Mouse (Mus musculus): ENCODE measurements around the gene Cacna2d3. TPM values are rescaled to one million over a fixed set of nuclear protein-coding genes. Genes with fewer than 3 reads are reported as not detected.

Cacna2d3 gene
- total RNA-seq, 1 experiment: 0.40 TPM

- no peak for TF ChIP-seq ZC3H11A (IDR thresholded peaks at IDR 0.05; ENCODE audit: borderline replicate concordance, low read depth, low read length)
- no peak for TF ChIP-seq MAFK (IDR thresholded peaks at IDR 0.05; ENCODE audit: insufficient read depth, low read depth, low read length)
- no peak for TF ChIP-seq CHD2 (IDR thresholded peaks at IDR 0.05; ENCODE audit: low read depth, low read length)
- TF ChIP-seq ZNF384 (IDR thresholded peaks at IDR 0.05; ENCODE audit: low read depth, low read length): no peak
- TF ChIP-seq HCFC1 (IDR thresholded peaks at IDR 0.05; ENCODE audit: borderline replicate concordance, insufficient read depth, low read length): no peak
- in situ Hi-C loops (cut with MboI; ENCODE audit: low sequenced_read_pairs in 2 of 2, unreplicated experiment in 2 of 2): no loop called here
- no peaks in the 10 kb centered on the region for H3K9me3 ChIP-seq (ENCODE audit: control insufficient read depth, insufficient read depth, low read depth, low read length)
- no peaks in the 10 kb centered on the region for H3K4me1 ChIP-seq (ENCODE audit: control insufficient read depth in 2 of 2, insufficient read depth in 2 of 2, low read length in 2 of 2, poor library complexity in 1 of 2)
- H3K4me3 ChIP-seq (ENCODE audit: insufficient read depth in 1 of 2, low read depth in 1 of 2, low read length in 2 of 2, poor library complexity in 1 of 2, severe bottlenecking in 1 of 2): no peak overlapping the region
- H3K36me3 ChIP-seq (ENCODE audit: control insufficient read depth, insufficient read depth, low read length, poor library complexity, severe bottlenecking): no peaks in the 10 kb centered on the region
- DNase-seq (ENCODE audit: low read depth, low spot score): no peak
- H3K27ac ChIP-seq (ENCODE audit: insufficient read depth, low read depth, low read length, poor library complexity, severe bottlenecking): no peak overlapping the region
- no peak overlapping the region for H3K9ac ChIP-seq (ENCODE audit: insufficient read depth, low read depth, low read length, poor library complexity, severe bottlenecking)
Measured at GRCm38 (mm10) chr14:29362448-29362847, 359.2 kb downstream of the Cacna2d3 start.

- Histone ChIP-seq H3K4me1 (ENCODE audit: control insufficient read depth in 2 of 2, insufficient read depth in 2 of 2, low read length in 2 of 2, poor library complexity in 1 of 2) (no peaks in the 10 kb centered on the region), H3K27ac (ENCODE audit: insufficient read depth, low read depth, low read length, poor library complexity, severe bottlenecking) (no peak overlapping the region), H3K9me3 (ENCODE audit: control insufficient read depth, insufficient read depth, low read depth, low read length) (no peaks in the 10 kb centered on the region), H3K36me3 (ENCODE audit: control insufficient read depth, insufficient read depth, low read length, poor library complexity, severe bottlenecking) (no peaks in the 10 kb centered on the region), H3K9ac (ENCODE audit: insufficient read depth, low read depth, low read length, poor library complexity, severe bottlenecking) (no peak overlapping the region), H3K4me3 (ENCODE audit: insufficient read depth in 1 of 2, low read depth in 1 of 2, low read length in 2 of 2, poor library complexity in 1 of 2, severe bottlenecking in 1 of 2) (no peak overlapping the region)
- in situ Hi-C loops (cut with MboI; ENCODE audit: low sequenced_read_pairs in 2 of 2, unreplicated experiment in 2 of 2): no loop called here
- TF ChIP-seq MAFK (IDR thresholded peaks at IDR 0.05; ENCODE audit: insufficient read depth, low read depth, low read length): no peak
- no peak for TF ChIP-seq ZC3H11A (IDR thresholded peaks at IDR 0.05; ENCODE audit: borderline replicate concordance, low read depth, low read length)
- TF ChIP-seq CHD2 (IDR thresholded peaks at IDR 0.05; ENCODE audit: low read depth, low read length): no peak
- no peak for TF ChIP-seq HCFC1 (IDR thresholded peaks at IDR 0.05; ENCODE audit: borderline replicate concordance, insufficient read depth, low read length)
- no peak for TF ChIP-seq ZNF384 (IDR thresholded peaks at IDR 0.05; ENCODE audit: low read depth, low read length)
- DNase-seq (ENCODE audit: low read depth, low spot score): no peak
Measured at GRCm38 (mm10) chr14:29350627-29351026, 371.0 kb downstream of the Cacna2d3 start.

DNA sequence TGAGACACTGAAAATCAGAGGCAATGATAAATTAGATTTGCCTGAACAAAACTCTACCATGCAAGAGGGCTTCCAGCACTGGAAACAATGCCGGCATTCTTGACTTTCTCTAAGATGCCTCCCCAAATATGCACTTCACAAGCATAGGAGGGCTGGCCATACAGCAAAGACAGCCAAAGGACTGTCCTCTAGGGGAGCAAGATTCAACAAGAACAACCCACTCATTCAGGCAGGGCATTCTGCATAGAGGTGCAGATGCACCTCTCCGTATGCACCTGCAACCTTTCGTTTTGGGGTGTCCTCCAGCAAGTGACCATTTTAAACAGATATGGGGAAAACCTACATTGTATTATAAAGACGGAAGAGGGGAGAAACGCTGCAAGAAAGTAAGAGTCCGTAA, 380.1 kb downstream of the Cacna2d3 start:
- no peaks in the 10 kb centered on the region for H3K4me1 ChIP-seq (ENCODE audit: control insufficient read depth in 2 of 2, insufficient read depth in 2 of 2, low read length in 2 of 2, poor library complexity in 1 of 2)
- DNase-seq (ENCODE audit: low read depth, low spot score): no peak
- in situ Hi-C loops (cut with MboI; ENCODE audit: low sequenced_read_pairs in 2 of 2, unreplicated experiment in 2 of 2): no loop called here
- no peaks in the 10 kb centered on the region for H3K36me3 ChIP-seq (ENCODE audit: control insufficient read depth, insufficient read depth, low read length, poor library complexity, severe bottlenecking)
- no peak overlapping the region for H3K4me3 ChIP-seq (ENCODE audit: insufficient read depth in 1 of 2, low read depth in 1 of 2, low read length in 2 of 2, poor library complexity in 1 of 2, severe bottlenecking in 1 of 2)
- H3K9ac ChIP-seq (ENCODE audit: insufficient read depth, low read depth, low read length, poor library complexity, severe bottlenecking): no peak overlapping the region
- no peaks in the 10 kb centered on the region for H3K9me3 ChIP-seq (ENCODE audit: control insufficient read depth, insufficient read depth, low read depth, low read length)
- H3K27ac ChIP-seq (ENCODE audit: insufficient read depth, low read depth, low read length, poor library complexity, severe bottlenecking): no peak overlapping the region
- TF ChIP-seq ZNF384 (IDR thresholded peaks at IDR 0.05; ENCODE audit: low read depth, low read length): no peak
- no peak for TF ChIP-seq CHD2 (IDR thresholded peaks at IDR 0.05; ENCODE audit: low read depth, low read length)
- TF ChIP-seq ZC3H11A (IDR thresholded peaks at IDR 0.05; ENCODE audit: borderline replicate concordance, low read depth, low read length): no peak
- no peak for TF ChIP-seq MAFK (IDR thresholded peaks at IDR 0.05; ENCODE audit: insufficient read depth, low read depth, low read length)
- TF ChIP-seq HCFC1 (IDR thresholded peaks at IDR 0.05; ENCODE audit: borderline replicate concordance, insufficient read depth, low read length): no peak

DNA sequence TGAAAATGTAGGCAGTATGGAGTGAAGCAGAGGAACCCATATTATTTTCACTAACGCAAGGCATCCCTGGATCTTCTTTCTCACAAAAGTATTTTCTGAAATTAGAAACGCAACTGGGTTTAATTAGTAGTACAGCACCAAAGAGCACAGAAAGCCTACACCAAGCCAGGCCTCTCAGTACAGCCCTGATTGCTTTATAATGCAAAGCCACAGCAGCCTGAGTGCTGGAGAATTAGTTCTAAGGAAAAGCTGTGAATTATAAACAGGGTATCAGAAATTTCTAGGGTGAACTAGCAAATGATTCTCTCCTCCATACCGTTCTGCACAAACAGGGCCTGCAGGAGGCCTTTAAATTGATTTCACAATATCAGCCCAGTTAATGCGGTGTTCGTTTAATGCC, 380.9 kb downstream of the Cacna2d3 start:
- Histone ChIP-seq H3K36me3 (ENCODE audit: control insufficient read depth, insufficient read depth, low read length, poor library complexity, severe bottlenecking) (no peaks in the 10 kb centered on the region), H3K9me3 (ENCODE audit: control insufficient read depth, insufficient read depth, low read depth, low read length) (no peaks in the 10 kb centered on the region), H3K4me1 (ENCODE audit: control insufficient read depth in 2 of 2, insufficient read depth in 2 of 2, low read length in 2 of 2, poor library complexity in 1 of 2) (no peaks in the 10 kb centered on the region), H3K4me3 (ENCODE audit: insufficient read depth in 1 of 2, low read depth in 1 of 2, low read length in 2 of 2, poor library complexity in 1 of 2, severe bottlenecking in 1 of 2) (no peak overlapping the region), H3K9ac (ENCODE audit: insufficient read depth, low read depth, low read length, poor library complexity, severe bottlenecking) (no peak overlapping the region), H3K27ac (ENCODE audit: insufficient read depth, low read depth, low read length, poor library complexity, severe bottlenecking) (no peak overlapping the region)
- no peak for DNase-seq (ENCODE audit: low read depth, low spot score)
- in situ Hi-C loops (cut with MboI; ENCODE audit: low sequenced_read_pairs in 2 of 2, unreplicated experiment in 2 of 2): no loop called here
- TF ChIP-seq ZC3H11A (IDR thresholded peaks at IDR 0.05; ENCODE audit: borderline replicate concordance, low read depth, low read length) (no peak), HCFC1 (IDR thresholded peaks at IDR 0.05; ENCODE audit: borderline replicate concordance, insufficient read depth, low read length) (no peak), CHD2 (IDR thresholded peaks at IDR 0.05; ENCODE audit: low read depth, low read length) (no peak), ZNF384 (IDR thresholded peaks at IDR 0.05; ENCODE audit: low read depth, low read length) (no peak), MAFK (IDR thresholded peaks at IDR 0.05; ENCODE audit: insufficient read depth, low read depth, low read length) (no peak)

DNA sequence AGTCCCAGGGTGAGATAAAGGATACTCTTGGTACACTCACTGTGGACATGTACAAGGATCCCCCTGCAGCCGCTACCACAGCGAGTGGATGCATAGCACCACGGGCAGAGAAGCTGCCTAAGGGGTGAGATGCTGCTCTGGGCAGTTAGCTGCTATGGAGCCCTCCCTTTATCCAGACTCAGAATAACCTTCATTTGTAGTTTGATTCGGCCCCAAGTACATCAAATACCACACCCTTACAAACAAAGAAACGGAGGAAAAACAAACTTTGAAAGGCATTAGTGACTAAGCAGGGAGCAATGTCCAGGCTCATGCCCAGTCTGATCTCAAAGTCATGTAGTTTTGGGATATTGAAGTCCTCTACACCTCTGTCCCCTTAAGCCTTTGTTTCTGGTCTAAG, 386.8 kb downstream of the Cacna2d3 start:
- Histone ChIP-seq H3K4me1 (ENCODE audit: control insufficient read depth in 2 of 2, insufficient read depth in 2 of 2, low read length in 2 of 2, poor library complexity in 1 of 2) (no peaks in the 10 kb centered on the region), H3K27ac (ENCODE audit: insufficient read depth, low read depth, low read length, poor library complexity, severe bottlenecking) (no peak overlapping the region), H3K9me3 (ENCODE audit: control insufficient read depth, insufficient read depth, low read depth, low read length) (no peaks in the 10 kb centered on the region), H3K9ac (ENCODE audit: insufficient read depth, low read depth, low read length, poor library complexity, severe bottlenecking) (no peak overlapping the region), H3K36me3 (ENCODE audit: control insufficient read depth, insufficient read depth, low read length, poor library complexity, severe bottlenecking) (no peaks in the 10 kb centered on the region), H3K4me3 (ENCODE audit: insufficient read depth in 1 of 2, low read depth in 1 of 2, low read length in 2 of 2, poor library complexity in 1 of 2, severe bottlenecking in 1 of 2) (no peak overlapping the region)
- DNase-seq (ENCODE audit: low read depth, low spot score): no peak
- TF ChIP-seq MAFK (IDR thresholded peaks at IDR 0.05; ENCODE audit: insufficient read depth, low read depth, low read length): no peak
- TF ChIP-seq ZNF384 (IDR thresholded peaks at IDR 0.05; ENCODE audit: low read depth, low read length): no peak
- TF ChIP-seq HCFC1 (IDR thresholded peaks at IDR 0.05; ENCODE audit: borderline replicate concordance, insufficient read depth, low read length): no peak
- no peak for TF ChIP-seq CHD2 (IDR thresholded peaks at IDR 0.05; ENCODE audit: low read depth, low read length)
- TF ChIP-seq ZC3H11A (IDR thresholded peaks at IDR 0.05; ENCODE audit: borderline replicate concordance, low read depth, low read length): no peak
- in situ Hi-C loops (cut with MboI; ENCODE audit: low sequenced_read_pairs in 2 of 2, unreplicated experiment in 2 of 2): no loop called here

Data from ES-E14 (cell line).